Mouse (Mus musculus): ENCODE data around the gene Fam20b. TPM values are rescaled to one million over a fixed set of nuclear protein-coding genes. Genes with fewer than 3 reads are reported as not detected.

The Fam20b gene
- total RNA-seq, 2 experiments from 2014 or later = 63.2 to 65.0 TPM

DNA sequence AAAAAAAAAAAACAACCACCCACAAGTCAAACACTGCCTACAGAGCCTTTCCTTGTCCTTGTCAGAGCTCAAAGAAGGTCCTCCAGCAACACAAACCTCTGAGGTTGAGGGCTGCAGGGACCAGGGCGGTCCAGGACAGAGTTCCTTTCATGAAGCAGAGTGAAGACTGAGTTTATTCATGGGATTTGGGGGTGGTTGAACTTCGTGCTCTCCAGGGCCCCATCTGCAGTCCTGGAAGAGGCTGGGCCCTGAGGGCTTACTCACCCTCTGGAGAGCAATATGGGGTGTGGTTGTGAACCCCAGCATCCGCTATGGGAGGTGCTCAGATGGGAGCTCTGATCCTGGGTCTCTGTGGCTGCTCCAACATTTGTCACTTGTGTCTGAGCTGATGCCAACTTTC is 15.1 kb upstream of the Fam20b start:
- DNase-seq (ENCODE audit: extremely low spot score in 1 of 2, low spot score in 2 of 2) = no peak
- intact Hi-C loops (cut with DNase I) = no loop called here

DNA sequence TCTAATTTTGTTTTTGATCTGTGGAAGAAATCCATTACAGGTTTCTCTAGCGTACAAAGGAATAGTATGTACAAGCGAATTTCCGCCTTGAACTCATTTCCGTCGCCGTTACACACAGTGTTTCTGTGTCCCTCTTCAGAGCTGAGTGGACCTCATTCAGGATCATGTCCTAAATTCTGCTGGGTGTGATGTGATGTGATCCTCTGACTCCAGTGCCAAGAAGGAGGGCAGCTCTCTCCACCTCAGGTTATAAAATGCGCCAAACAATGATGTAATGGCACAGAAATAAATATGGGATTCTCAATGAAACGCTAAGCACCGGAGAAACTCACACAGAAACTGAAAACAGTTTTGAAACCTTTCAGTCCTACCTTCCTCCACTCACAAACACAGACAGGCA is 14.7 kb upstream of the Fam20b start:
- intact Hi-C loops (cut with DNase I) = no loop called here
- DNase-seq (ENCODE audit: extremely low spot score in 1 of 2, low spot score in 2 of 2) = no peak

DNA sequence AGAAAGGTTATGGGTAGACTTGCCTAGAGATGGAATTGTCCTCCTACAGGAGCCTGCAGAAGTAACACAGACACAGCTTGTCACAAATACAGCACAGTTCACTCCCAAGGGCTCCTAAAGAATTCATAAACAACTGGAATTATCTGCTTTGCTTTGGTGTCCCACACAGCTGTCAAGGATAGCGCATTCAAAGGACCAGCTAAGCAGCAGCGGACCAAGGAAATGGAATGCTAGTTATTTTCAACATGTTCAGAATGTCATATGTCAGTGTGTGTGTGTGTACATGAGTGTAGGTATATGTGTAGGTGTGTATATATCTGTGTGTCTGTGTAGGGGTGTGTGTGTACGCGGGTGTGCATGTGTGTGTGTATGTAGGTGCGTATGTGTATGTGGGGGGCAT is 14.1 kb upstream of the Fam20b start:
- intact Hi-C loops (cut with DNase I) = no loop called here
- no peak for DNase-seq (ENCODE audit: extremely low spot score in 1 of 2, low spot score in 2 of 2)

DNA sequence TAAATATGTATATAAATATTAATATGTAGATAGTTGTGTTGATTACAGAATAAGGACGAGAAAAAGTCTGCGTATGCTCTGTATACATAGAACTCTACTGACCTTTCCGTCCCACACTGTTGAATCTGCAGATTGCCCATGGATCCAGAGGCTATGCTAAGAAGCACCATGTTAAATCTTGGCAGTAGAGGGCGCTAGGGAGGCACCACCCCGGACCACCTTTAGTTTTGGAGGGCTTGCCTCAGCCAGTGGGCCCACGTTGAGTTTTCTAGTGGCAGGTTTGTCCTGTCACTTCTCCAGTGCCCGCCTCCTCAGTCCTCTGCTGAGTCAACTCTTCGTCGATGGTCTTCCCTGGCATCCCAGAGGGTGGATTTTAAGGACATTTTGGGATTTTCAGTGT is 11.9 kb upstream of the Fam20b start:
- DNase-seq (ENCODE audit: extremely low spot score in 1 of 2, low spot score in 2 of 2) = no peak
- intact Hi-C loops (cut with DNase I) = no loop called here

DNA sequence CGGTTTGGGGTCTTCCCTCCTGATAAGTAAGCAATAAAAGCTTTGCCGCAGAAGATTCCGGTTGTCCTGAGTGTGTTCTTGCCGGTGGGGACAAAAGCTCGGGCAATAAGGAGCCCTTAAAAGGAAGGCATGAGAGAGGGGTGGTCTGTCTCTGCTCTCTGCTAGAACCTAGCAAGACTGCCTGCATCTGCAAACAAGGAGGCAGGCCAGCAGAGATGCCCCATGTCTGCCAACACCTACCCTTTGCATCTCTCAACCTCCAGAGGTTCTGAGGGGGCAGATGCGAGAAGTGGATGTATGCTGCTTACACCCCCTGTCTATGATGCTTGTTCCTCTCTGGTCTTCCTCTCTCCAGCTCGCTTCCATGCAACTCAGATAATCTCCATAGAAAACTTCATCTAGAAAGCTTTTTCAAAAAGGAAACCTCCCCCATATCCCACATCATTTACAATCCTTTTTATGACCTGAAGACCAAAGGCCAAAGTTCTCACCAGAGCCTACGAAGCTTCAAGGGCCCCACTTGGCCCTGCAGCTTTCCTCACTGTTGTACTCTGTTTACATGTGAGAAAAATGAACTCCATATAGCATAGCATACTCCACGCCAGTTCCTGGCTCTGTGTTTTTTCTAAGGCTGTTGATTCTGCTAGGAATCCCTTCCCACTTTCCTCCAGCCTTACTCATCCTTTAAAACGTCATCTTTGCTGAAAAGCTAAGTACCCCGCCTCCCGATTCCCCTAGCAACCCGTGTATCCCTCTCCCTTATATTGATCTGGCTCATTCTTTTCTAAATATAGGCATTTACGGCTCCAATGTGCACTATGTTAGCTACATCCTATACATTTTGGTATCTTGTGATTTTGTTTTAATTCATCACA is 8.6 kb upstream of the Fam20b start:
- DNase-seq (ENCODE audit: extremely low spot score in 1 of 2, low spot score in 2 of 2) = no peak
- intact Hi-C loops (cut with DNase I) = loop anchor here (10.0 kb wide), 1 partner anchor 557 kb away; no protein-coding TSS in a partner anchor

DNA sequence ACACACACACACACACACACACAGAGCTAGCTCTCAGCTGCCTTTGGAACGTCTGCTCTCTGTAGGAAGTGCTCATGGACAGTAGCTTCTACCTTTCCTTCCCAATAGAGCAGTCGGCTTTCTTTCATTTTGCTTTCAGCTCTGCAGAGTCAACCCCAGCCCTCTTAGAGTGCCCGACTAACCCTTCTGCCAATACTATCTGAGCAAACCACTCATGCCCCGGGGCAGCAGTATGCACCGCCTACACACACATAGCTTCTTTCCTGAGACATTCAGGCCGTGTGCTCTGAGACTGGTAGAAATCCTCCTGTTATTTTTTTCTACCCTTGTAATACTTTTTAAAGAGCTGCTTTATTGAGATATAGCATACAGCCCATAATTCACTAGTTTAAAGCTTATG is 3.2 kb upstream of the Fam20b start:
- DNase-seq (ENCODE audit: extremely low spot score in 1 of 2, low spot score in 2 of 2) = no peak
- intact Hi-C loops (cut with DNase I) = loop anchor here (10.0 kb wide), 1 partner anchor 563 kb away; no protein-coding TSS in a partner anchor

DNA sequence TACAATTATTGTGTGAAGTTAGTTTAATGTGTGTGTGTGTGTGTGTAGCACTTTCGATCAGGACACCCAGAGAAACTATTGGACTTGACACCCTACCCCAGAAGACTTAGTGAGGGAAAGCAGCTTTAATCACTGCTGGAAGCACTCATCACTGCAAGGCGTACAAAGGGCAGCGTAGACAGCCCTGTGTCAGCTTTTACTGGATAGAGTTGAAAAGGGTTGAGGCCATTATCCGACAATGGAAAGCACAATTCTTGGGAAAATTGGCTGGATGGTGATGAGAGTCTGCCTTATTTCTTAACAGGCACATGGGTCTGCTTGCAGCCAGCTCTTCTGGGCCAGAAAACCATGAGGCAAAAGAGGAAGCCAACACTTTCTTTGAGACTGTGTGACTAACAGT is 1.2 kb upstream of the Fam20b start:
- intact Hi-C loops (cut with DNase I) = loop anchor here (10.0 kb wide), 1 partner anchor 565 kb away; no protein-coding TSS in a partner anchor
- DNase-seq (ENCODE audit: extremely low spot score in 1 of 2, low spot score in 2 of 2) = no peak

DNA sequence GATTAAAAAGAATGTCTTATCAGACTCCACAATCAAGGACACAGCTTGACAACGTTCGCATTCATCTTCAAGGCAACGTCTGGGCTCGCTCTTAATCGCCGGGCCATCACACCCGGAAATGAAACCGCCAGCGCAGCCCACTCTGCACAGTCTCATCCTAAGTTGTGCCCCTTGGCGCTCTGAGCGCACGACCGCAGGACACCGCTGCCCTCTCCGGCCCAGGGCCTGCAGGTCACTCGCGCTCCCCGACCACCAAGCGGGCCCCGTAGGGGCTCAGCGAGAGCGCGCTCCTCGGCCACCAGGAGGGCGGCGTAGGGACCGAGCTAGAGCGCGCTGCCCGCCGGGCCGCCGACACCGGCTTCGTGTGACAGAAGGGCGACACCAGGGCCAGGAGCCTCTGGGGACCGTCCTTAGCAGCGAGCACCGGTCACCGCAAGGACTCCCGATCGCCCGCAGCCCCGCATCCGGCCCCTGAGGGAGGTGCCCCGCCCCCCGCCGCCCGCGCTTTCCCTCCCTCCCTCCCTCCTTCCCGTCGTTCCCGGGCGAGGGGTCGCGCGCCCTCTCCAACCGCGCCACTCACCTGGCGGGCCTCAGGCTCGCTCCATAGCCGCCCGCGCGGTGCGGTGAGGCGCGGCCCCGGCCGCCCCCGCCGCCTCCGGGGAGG is 468 bp downstream of the Fam20b start:
- peak; percentile 31 to 73 for DNase-seq (ENCODE audit: extremely low spot score in 1 of 2, low spot score in 2 of 2)
- intact Hi-C loops (cut with DNase I) = no loop called here

DNA sequence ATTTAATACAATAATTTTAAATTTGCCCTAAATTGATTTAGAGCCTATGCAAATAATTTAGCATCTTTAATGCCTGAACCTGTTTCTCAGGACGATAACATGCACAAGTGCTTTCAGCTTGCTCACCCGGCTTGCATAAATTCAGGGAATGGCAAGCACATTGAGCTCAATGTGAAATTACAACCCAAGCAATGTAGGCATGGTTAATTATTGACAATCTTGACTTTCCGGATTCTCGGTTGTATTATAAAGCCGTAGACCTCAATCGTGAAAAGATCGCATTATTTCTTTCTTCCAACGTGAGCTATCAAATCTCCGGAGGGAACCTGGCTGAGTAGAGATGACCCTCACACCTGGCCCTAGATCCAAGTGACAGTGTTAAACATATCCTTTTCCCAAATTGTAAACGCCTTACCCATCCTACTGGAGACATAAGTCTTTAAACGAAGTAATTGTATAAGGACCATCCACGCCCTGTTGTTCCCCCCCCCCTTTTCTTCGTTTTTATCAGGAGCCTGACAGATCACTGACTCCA is 1.1 kb downstream of the Fam20b start:
- DNase-seq (ENCODE audit: extremely low spot score in 1 of 2, low spot score in 2 of 2) = no peak
- intact Hi-C loops (cut with DNase I) = no loop called here

DNA sequence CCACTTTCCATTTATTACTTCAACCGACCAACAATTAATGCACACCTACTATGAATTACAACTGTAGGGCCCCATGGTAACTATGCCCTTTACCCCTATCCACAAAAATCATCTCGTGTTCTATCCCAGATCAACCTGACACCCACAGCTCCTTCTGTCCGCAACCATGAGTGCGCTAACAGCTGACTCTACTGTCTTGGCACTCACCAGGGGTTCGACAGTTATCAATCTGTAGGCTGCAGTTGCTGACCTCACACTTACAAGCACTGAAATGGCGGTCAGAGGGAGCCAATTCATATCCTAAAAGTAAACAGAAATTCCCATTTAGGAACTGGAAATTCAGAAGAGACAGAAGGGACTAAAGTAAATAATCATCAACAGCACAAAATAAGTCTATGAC is 2.2 kb downstream of the Fam20b start:
- intact Hi-C loops (cut with DNase I) = no loop called here
- no peak for DNase-seq (ENCODE audit: extremely low spot score in 1 of 2, low spot score in 2 of 2)

DNA sequence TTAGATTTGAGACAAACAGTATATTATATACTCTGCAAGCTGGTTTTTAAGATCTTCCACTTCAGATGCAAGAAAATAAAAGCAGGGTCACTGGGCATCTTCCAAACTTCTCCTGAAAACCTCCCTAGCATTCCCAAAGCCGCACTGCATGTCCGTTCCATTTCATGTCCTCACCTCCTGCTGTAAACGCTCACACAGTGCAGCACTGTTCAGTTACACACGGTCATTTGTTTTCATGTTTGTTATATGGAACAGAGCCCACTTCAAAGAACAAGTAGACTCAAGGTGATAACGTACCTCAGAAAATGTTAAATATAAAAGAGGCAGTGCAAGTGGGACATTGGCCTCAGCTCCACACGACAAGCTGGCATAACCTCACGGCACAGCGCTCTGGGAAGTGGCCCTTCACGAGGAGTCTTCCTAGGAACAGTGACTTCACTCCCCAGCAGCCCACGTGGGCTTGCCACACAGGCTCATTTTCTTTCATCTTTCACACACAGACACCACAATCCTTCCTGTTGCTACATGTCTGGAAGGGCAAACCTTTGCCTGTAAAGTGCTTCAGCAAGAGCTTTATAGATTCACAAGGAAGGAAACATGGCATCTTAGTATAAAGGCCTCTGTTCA is 8.3 kb downstream of the Fam20b start:
- no peak for DNase-seq (ENCODE audit: extremely low spot score in 1 of 2, low spot score in 2 of 2)
- intact Hi-C loops (cut with DNase I) = no loop called here

DNA sequence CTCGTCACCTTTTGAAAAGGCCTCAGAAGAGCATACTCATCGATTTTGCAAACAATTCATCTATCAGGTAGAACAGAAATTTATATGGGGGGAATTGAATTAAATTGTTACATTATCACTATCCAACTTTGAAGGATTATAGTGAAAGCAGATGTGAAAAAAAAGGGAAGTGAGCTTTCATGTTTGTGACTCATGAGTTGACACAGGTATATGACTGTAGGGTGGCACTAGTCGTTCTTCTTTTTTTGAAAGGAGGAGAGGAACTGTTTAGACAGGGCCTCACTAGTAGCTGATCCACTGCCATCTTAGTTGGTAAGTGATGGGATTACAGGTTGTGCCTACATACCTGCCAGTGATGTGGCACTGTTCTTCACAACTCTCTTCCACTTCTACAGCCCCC is 10.2 kb downstream of the Fam20b start:
- intact Hi-C loops (cut with DNase I) = no loop called here
- no peak for DNase-seq (ENCODE audit: extremely low spot score in 1 of 2, low spot score in 2 of 2)

DNA sequence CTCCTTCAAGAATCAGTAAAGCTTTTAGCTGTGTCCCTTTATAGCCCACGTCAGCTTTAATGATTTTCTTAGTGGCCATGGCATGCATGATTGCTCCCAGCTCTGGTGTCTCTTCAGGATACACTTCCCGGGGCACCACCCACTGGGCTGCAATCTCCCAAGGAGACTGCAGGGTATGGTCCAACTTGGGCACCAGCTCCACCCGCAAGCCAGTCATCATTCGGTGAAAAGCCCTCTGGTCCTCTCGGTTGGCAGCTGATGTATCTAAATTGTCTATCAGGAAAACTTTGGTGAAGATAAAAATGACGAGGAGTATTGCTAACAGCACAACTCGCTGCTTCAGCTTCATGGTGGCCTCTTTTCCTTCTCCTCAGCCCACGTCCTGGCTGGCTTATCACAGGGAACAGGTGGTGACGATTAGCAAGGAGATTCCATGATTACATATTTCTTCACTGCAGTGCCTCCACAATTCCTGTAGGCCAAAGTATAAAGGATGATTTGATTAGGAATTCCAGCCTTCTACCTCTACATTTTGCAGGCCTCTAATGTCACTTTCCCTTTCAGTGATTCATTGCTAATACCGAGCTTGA is 13.1 kb downstream of the Fam20b start:
- intact Hi-C loops (cut with DNase I) = no loop called here
- DNase-seq (ENCODE audit: extremely low spot score in 1 of 2, low spot score in 2 of 2) = no peak

DNA sequence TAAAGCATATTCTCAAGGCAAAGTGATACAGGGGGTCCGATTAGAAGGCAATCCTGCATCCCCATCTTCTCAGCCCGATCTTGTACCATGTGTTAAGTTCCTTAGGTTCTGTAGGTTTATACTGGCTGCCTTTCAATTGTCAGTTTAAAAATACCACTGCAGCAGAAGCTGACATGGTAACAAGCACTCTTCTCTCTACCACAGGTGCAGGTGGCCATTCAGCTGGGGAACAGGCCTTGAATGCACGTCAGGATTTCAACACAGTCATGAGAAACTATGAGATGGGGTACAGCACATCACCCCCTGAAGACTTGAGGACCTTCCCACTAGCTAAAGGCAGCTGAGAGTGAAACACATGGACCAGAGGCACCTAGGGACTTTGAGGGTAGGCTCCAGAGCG is 15.4 kb downstream of the Fam20b start:
- DNase-seq (ENCODE audit: extremely low spot score in 1 of 2, low spot score in 2 of 2) = no peak
- intact Hi-C loops (cut with DNase I) = no loop called here

DNA sequence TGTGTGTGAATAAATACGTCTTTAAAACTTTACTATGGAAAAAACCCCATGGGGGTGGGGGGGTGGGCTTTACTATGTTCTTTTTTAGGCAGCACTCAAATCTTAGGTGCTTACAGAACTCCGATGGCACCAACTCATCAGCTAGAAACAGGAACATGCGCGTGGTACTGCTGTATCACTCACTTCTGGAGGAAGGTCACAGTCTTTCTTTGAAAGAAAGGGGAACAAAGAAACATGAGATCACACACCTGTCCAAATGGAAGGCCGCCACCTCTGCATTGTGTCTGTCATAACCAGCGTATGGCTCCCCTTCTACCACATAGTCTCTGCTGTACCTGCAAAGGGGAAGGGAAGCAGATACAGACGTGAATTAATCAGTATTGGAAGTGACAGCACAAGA is 16.7 kb downstream of the Fam20b start:
- DNase-seq (ENCODE audit: extremely low spot score in 1 of 2, low spot score in 2 of 2) = no peak
- intact Hi-C loops (cut with DNase I) = no loop called here

DNA sequence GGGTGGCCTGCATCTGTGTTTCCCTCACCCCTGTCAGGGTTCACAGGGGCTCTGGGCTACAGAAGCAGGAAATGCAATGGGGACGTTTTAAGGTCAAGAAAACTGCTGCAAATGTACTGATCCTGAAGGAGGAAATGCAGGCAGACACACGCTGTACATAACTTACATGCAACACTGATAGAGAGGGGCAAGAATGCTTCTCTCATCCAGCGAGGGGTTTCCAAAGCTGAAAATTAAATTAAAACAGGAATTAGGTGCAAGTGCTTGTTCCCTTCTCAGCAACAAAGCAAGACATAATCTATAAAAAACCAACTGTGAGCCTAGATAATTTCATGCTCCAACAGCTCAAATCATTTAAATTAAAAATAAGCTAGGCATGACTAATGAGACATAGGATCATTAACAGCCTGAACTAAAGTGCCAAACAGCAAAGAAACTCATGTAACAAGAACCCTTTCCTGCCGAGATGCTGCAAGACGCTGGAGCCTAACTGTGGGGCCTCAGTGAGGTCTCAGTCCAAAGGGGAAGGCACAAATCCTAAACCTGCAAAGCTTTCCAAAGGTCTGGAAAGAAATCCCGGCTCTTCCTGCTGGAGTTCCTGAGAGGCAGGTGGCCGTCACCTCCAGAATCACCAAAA is 32.7 kb downstream of the Fam20b start:
- DNase-seq (ENCODE audit: extremely low spot score in 1 of 2, low spot score in 2 of 2) = no peak
- intact Hi-C loops (cut with DNase I) = no loop called here

DNA sequence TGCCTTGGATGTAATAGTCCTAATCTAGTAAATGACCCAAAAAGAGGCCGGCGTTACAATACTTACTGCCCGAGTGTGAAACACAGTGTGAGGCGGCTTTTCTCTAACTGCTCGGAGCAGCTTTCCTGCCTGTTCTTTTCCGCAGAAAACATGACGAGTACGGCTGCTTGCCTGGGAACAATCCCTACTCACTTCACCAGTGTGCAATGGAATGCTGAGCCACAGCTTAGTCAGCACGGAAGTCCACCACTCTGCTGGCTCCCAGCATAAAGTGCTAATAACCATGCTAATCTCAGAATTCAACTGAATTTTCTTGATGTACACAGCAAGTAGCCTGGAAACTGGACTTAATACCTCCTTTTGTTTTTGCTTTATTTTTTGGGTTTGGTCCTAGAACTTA is 39.3 kb downstream of the Fam20b start:
- intact Hi-C loops (cut with DNase I) = no loop called here
- DNase-seq (ENCODE audit: extremely low spot score in 1 of 2, low spot score in 2 of 2) = no peak

DNA sequence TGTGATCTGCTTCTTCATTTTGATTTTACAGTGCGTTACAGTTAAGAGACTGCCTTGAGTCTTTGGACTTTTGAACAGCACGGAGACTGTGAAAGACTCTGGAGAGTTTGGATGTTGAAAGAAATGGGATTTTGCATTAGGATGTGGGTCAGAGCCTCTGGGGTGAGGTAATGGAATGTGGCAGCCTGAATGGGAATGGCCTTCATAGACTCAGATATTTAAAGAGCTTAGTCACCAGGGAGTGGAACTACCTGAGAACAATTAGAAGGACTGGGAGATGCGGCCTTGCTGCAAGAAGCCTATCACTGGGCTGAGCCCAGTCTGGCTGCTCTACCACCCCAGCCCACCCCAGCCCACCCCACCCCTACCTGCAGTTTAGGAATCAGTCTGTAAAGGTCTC is 41.7 kb downstream of the Fam20b start:
- DNase-seq (ENCODE audit: extremely low spot score in 1 of 2, low spot score in 2 of 2) = no peak
- intact Hi-C loops (cut with DNase I) = no loop called here

DNA sequence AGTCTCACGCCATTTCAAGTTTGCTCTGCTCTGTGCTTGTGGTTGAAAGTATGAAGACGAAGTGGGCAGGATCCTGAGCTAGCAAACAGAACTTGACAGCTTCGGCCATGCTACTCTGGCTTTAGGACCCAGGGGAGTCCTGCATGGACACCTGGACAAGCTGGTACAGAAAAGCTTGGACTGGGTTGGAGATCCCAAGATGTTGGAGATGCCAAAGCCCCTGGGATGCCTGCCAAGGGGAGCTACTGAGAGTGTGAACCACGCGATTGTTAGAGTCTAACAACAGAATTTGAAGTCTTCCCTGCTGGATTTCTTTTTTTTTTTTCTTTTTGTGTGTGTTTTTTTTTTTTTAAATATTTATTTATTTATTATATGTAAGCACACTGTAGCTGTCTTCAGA is 42.3 kb downstream of the Fam20b start:
- DNase-seq (ENCODE audit: extremely low spot score in 1 of 2, low spot score in 2 of 2) = peak in 1 of 2 experiments; percentile 44
- intact Hi-C loops (cut with DNase I) = no loop called here
